Mouse (Mus musculus) CD4-positive naive resting alpha-beta T cell, adult 76 days (primary cell): ENCODE results near the gene Tns1. TPM values are rescaled to one million over a fixed set of nuclear protein-coding genes. Genes with fewer than 3 reads are reported as not detected.

Experiments
- total RNA-seq: library from RNA; stranded (reverse); gene quantifications from one replicate; pipeline ENCODE4 v1.2.4, GENCODE M21; 2023

Gene Tns1
- total RNA-seq = 31.1 TPM

DNA sequence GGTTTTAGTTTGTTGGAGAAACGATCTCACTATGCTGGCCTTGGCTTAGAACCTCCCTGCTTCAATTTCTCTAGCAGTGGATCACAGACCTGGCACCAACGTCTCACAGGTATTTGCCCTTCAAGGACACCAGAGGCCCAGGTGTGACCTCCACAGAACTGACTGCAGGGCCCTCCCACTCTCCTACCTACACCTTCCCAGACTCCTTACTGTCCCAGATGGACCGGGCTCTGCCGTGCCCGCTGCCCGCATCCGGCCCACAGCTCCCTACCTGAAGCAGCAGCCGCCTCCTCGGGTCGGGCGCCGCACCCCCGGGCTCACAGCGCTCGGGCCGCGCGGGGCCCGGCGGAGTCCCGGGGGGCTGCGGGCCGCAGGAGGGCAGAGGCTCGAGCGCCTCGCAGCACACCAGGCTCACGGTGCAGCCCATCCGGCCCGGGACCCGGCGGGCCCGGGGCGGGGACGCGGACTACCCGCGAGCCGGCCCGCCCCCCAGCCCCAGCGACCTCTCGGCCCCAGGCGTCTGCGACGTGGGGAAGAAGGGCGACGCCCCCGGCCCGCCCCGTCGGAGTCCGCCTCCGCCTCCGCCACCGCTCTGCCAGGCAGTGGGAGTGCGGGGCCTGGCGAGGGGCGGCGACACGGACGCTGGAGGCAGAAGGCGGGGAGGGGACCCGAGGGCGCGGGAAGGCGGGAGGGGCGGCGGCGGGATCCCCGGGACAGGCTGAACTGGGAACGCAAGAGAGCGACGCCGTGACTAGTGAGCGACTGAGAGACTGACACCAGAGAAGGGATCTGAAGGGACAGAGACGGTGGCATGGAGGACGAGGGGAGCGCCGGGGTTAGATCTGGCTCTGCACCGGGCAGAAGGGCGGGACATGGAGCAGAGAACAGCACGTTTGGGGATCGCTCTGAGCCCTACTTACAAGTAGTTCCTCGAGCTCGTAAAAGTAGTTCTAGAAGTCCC, at the start of gene Tns1:
TSS of gene Tns1 (minus strand) at position 429 of the 961 bp plus-strand sequence.

GRCm38 (mm10) chr1:74153461-74154184, 29.4 kb upstream of the Tns1 start, which contains the start of gene Cxcr2:
TSS of gene Cxcr2 (plus strand) at chr1:74153989.

GRCm38 (mm10) chr1:74124991-74125552, 823 bp upstream of the Tns1 start, which contains the start of gene Rufy4:
TSS of gene Rufy4 (plus strand) at chr1:74125541.

Other genes starting within 250 kb of the Tns1 start
- 0.41 TPM for gene Rufy4, start 1.1 kb upstream of the Tns1 start, total RNA-seq
- gene Cxcr2, start 29.5 kb upstream of the Tns1 start, total RNA-seq = 0.73 TPM
- not detected for gene Cxcr1, start 70.2 kb upstream of the Tns1 start, total RNA-seq
- 377 TPM for gene Arpc2, start 111.6 kb upstream of the Tns1 start, total RNA-seq
- gene Gpbar1, start 154.1 kb upstream of the Tns1 start, total RNA-seq = 0.73 TPM
- 166 TPM for gene Aamp, start 160.3 kb upstream of the Tns1 start, total RNA-seq
- gene Pnkd, start 160.5 kb upstream of the Tns1 start, total RNA-seq = 15.7 TPM
- 0.91 TPM for gene Tmbim1, start 181.2 kb upstream of the Tns1 start, total RNA-seq
- gene Catip, start 237.7 kb upstream of the Tns1 start, total RNA-seq = not detected